Mouse (Mus musculus) 3T3-L1 (cell line): Measurements from ENCODE around the gene Git1.

Experiments
- DNase-seq: peaks from one replicate; pipeline ENCODE4 v3.0.0-alpha.2; 2015; ENCODE audit warnings: low read depth, low spot score

The Git1 gene

GRCm38 (mm10) chr11:77501392-77501791 is 8.0 kb downstream of the Git1 start:
- DNase-seq = peak; percentile 90

GRCm38 (mm10) chr11:77501971-77502370 is 8.6 kb downstream of the Git1 start:
- no peak for DNase-seq

GRCm38 (mm10) chr11:77502481-77502880 is 9.1 kb downstream of the Git1 start:
- no peak for DNase-seq

- DNase-seq = peak; percentile 70
Observed at GRCm38 (mm10) chr11:77503511-77503910, 10.1 kb downstream of the Git1 start.

- DNase-seq = no peak
Observed at GRCm38 (mm10) chr11:77504377-77504776, 11.0 kb downstream of the Git1 start.

- no peak for DNase-seq
Observed at GRCm38 (mm10) chr11:77505291-77505980, 12.1 kb downstream of the Git1 start.

- no peak for DNase-seq
Observed at GRCm38 (mm10) chr11:77506273-77506672, 12.9 kb downstream of the Git1 start.

GRCm38 (mm10) chr11:77506941-77507340 is 13.6 kb downstream of the Git1 start:
- no peak for DNase-seq

GRCm38 (mm10) chr11:77507426-77507825 is 14.1 kb downstream of the Git1 start:
- no peak for DNase-seq

- DNase-seq = peak; percentile 54
Observed at GRCm38 (mm10) chr11:77508068-77509021, 15.0 kb downstream of the Git1 start.

- DNase-seq = no peak
Observed at GRCm38 (mm10) chr11:77511336-77511735, 18.0 kb downstream of the Git1 start.

GRCm38 (mm10) chr11:77512891-77513810 is 19.8 kb downstream of the Git1 start:
- DNase-seq = peak; percentile 80

GRCm38 (mm10) chr11:77513811-77514170 is 20.4 kb downstream of the Git1 start:
- DNase-seq = peak; percentile 71

GRCm38 (mm10) chr11:77514281-77514831 is 21.0 kb downstream of the Git1 start:
- no peak for DNase-seq

- no peak for DNase-seq
Observed at GRCm38 (mm10) chr11:77514832-77515636, 21.7 kb downstream of the Git1 start, which contains the start of gene Abhd15. Abhd15 (plus strand) TSS chr11:77515121.

- DNase-seq = no peak
Observed at GRCm38 (mm10) chr11:77515637-77516552, 22.5 kb downstream of the Git1 start, which contains the start of gene Trp53i13. Trp53i13 (minus strand) TSS chr11:77515980.

GRCm38 (mm10) chr11:77516553-77517425 is 23.4 kb downstream of the Git1 start:
- DNase-seq = no peak
